Mouse (Mus musculus): ENCODE data around the gene Bcl10. TPM values are rescaled to one million over a fixed set of nuclear protein-coding genes. Genes with fewer than 3 reads are reported as not detected.
"Not testable (repeated sequence)": the region's sequence is repeated elsewhere in the genome, so short reads cannot be mapped to it uniquely, and the experiment has no call there.

The Bcl10 gene
- total RNA-seq, 2 experiments from 2014 or later: 13.2 to 15.0 TPM

GRCm38 (mm10) chr3:145947539-145948204 lies 25.1 kb downstream of the Bcl10 start:
- DNase-seq (ENCODE audit: low spot score in 2 of 2): no peak

DNA sequence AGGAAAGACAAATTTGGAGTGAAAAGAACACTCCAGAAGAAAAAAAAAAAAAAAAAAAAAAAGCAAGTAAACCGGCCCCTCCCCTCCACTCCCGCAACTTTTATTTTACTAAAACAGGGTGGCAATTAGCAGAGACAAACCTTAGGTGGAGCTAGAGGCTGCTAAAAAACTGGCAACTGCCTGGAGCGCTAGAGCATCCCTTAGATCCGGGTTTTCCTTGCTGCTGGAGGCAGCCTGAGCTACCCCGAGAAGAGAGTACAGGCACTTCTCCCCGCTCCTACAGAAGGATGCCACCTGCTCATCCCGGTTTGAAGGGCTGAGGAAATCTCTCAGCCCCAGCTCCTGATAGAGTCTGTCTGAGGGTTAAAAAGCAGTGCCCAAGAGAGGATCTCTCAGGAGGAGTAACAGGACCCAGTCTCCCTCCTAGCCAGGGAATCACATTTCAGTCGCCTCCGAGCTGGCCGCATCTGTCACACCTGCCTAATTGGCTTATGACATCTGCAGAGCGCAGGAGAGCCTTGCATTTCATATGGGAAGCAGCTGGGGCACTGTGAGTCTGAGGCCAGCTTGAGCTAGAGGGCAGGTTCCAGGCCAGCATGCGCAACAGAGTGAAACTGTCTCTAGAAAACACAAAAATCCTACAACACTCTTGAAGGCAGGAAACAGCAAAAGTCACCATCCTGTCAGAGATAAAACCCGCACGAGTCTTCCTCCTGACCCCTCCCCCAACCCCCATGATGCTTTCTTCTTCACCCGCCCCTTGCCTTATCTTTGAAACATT lies 27.6 kb downstream of the Bcl10 start:
- DNase-seq (ENCODE audit: low spot score in 2 of 2): peak; percentile 41 to 60

DNA sequence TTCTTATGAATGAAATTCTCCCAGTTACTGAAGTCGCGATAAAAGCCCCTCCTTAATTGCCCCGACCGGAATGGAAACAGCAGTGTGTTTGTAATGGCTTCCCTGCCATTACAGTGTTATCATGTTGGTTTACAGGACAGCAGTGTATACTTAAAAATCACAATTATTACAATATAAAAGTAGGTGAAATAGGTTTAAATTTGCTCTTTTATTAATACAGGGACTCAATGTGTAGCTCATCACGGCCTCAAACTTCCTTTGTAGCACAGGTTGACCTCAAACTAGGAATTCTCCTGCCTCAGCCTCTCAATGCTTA lies 28.2 kb downstream of the Bcl10 start:
- DNase-seq (ENCODE audit: low spot score in 2 of 2): no peak

GRCm38 (mm10) chr3:145951287-145952165 lies 28.9 kb downstream of the Bcl10 start:
- DNase-seq (ENCODE audit: low spot score in 2 of 2): peak in 1 of 2 experiments; percentile 9

DNA sequence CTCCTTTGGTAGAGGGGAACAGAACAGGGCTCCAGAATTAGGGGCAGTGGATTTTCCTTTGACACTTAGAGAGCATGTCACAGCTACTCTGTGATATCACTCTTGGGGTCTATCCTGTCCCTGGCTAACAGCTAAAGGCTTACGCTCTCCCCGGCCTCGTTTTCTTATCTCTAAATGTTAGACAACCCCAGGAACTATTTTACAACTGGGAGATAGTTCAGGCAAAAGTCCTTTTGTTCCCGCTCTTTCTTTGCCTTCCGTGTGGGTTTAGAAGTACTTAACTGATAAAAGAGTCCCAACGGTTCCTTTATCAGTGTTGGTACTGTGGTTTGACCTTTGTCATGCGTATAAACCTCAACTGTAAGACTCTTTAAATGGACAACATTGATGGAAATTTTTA lies 30.3 kb downstream of the Bcl10 start:
- DNase-seq (ENCODE audit: low spot score in 2 of 2): no peak

DNA sequence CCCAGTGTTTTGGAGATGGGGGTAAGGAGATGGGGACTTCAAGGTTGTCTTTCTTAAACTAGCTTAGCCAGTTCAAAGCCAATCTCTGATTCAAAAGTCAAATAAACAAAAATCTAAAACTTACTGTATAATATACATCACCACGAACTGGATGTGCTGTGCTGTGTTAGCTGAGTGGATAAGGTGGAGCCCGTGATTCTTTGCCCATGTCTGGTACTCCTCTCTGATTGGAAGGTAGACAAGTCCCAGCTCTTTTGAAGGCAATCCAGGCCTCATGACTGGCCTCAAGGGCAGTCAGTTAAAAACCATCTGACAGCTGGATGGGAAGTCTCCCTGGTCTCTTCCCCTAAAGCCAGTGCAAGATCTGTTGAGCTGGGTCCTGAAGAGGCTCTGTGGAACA lies 30.8 kb downstream of the Bcl10 start:
- DNase-seq (ENCODE audit: low spot score in 2 of 2): no peak

GRCm38 (mm10) chr3:145959824-145960223 lies 37.2 kb downstream of the Bcl10 start:
- DNase-seq (ENCODE audit: low spot score in 2 of 2): no peak

- DNase-seq (ENCODE audit: low spot score in 2 of 2): no peak
Measured at GRCm38 (mm10) chr3:145962411-145962810, 39.8 kb downstream of the Bcl10 start.

DNA sequence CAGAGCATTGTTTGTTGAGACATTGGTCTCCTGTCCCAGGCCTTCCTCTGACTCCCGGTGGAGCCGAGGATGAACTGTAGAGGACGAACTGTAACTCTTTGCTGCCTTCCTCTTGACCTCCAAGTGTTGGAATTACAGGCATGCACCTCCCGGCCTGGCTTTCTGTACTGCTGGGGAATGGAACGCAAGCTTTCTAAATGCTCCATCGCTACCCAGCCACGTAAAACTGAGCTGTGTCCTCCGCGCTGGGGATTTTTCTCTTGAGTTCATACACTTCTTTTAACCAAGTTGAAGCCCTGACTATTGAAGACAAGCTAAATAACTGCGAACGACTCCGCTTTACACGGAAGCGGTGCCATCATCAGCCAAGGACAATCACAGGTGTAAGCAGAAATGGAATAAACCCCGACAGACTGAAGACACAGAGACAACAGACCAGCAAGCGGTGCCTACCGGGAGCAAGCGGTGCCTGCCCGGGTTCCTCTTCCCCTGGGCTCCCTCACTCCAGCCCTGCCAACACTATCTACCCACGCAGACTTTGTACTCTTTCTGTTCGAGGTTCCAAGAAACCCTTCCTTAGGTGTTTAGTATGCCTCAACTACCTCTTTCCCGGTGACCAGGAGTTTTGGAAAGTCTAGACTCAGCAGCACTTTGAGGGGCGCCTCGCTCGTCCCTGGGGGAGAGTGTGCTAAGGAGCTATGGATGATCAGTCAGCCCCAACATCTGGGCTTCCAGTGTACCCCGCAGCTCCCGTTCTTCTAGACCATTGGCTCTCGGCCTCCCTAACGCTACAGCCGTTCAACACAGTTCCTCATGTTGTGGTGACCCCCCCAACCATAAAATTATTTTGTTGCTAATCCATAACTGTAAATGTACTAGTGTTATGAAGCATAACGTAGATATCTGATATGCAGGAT lies 40.8 kb downstream of the Bcl10 start:
- no peak for DNase-seq (ENCODE audit: low spot score in 2 of 2)

DNA sequence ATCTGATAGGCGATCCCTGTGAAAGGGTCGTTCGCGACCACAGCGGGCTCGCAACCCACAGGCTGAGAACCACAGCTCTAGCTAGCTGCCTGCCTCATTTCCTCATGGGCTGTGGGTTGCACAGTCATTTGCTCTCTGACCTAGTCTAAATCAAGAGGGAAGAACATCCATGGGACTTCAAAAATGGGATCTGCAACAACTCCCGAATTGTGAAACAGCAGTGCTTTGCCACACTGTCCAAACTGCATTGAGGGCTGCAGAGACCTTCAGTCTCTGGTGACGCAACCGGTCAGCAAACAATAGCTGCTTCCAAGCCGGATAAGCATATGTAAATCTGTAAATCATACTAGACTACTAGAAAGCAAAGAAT lies 41.4 kb downstream of the Bcl10 start:
- DNase-seq (ENCODE audit: low spot score in 2 of 2): no peak

- DNase-seq (ENCODE audit: low spot score in 2 of 2): no peak
Measured at GRCm38 (mm10) chr3:145964473-145964872, 41.9 kb downstream of the Bcl10 start.

- not testable (repeated sequence) for DNase-seq (ENCODE audit: low spot score in 2 of 2)
Measured at GRCm38 (mm10) chr3:145965583-145965982, 43.0 kb downstream of the Bcl10 start.

- no peak for DNase-seq (ENCODE audit: low spot score in 2 of 2)
Measured at GRCm38 (mm10) chr3:145966806-145967205, 44.2 kb downstream of the Bcl10 start.

DNA sequence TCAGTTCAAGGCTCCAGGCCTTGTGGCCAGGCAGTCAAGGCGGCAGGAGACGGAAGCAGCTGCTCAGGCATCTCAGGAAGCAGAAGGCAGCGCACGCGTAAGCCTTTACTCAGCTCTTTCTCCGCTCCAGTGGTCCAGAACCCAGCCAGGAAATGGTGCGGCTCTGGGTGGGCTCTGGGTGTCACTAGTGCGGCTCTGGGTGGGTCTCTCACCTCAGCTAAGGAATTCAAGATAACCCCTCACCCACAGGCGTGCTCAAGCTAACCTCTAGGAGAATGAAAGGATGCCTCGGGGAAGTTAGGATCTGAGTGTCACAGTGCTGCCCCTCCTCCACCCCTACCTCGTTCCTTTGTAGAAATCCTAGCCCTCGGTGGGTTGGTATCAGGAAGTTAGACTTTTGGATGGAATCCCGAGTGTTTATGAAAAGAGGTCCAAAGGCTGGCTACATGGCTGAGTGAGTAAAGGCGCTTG lies 46.5 kb downstream of the Bcl10 start:
- no peak for DNase-seq (ENCODE audit: low spot score in 2 of 2)

- no peak for DNase-seq (ENCODE audit: low spot score in 2 of 2)
Measured at GRCm38 (mm10) chr3:145971501-145971900, 48.9 kb downstream of the Bcl10 start.

DNA sequence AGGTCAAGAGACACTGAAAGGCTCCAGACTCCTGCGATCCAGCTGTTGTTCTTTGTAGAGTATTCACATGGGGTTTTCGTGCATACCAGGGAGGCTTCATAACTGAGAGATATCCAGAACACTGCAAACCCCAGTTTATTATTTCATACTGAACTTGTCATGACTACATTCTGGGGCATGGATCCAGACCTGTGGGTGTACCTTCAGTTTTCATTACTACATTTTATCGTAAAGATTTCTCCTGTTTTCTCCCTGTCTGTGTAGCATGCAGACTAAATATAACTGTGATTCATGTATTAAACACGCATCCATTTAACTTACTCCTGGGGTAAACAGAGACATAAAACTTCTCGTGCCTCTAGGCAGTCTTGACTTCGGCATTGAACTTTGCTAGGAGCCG lies 52.4 kb downstream of the Bcl10 start:
- DNase-seq (ENCODE audit: low spot score in 2 of 2): no peak

Other genes starting within 250 kb of the Bcl10 start
- gene Ddah1, start 164.1 kb upstream of the Bcl10 start, total RNA-seq (2021): 10 to 100 TPM; 54.7 to 57.8 TPM
- 10 to 100 TPM; 38.6 to 38.9 TPM for gene 2410004B18Rik, start 15.2 kb downstream of the Bcl10 start, total RNA-seq (2021)
- 1 to 10 TPM; 2.6 TPM for gene Syde2, start 65.1 kb downstream of the Bcl10 start, total RNA-seq (2021)
- gene Wdr63, start 185.3 kb downstream of the Bcl10 start, total RNA-seq (2021): under 1 TPM in 1 of 2 experiments, not detected in 1; 0.37 TPM
- not detected for gene Mcoln3, start 194.6 kb downstream of the Bcl10 start, total RNA-seq (2021)
- gene Mcoln2, start 227.0 kb downstream of the Bcl10 start, total RNA-seq (2021): not detected

All from left cerebral cortex, adult 18-20 months (tissue).